ENCODE assay signal across 32 mouse cellular contexts in the genomic region with DNA sequence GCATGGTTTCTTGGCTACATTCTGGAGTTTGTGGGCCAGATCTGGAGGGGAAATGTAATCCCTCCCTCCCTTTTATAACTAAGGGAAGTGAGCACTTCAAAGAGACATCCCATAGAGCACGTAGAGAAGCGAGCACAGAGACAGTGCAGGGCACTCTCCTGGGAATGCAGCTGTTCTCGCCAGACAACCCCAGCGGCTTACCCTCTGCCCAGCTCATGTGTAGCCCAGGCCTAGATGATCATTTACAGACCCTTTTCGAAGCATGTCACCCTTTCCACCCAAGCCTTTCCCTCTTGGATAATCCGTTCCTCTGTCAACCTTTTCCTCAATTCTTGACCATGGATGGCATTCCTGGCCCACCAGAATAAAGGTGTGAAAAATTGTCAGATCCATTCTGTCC.
"Had no signal": no experiment of that assay in that cellular context is flagged by ENCODE, and none has a peak within 500 bp of the region (broad histone marks: within the 10 kb centered on the region; RNA-seq: fewer than 3 reads in every experiment).

No protein-coding gene starts in this region.

- H3K27ac ChIP-seq: limb, embryonic 10.5 days; limb, embryonic 12.5 days; limb, embryonic 13.5 days; limb, embryonic 15.5 days; liver, embryonic 12.5 days; liver, embryonic 13.5 days; liver, embryonic 14.5 days; liver, embryonic 15.5 days; lung, embryonic 15.5 days; macrophage; midbrain, embryonic 10.5 days; midbrain, embryonic 12.5 days; midbrain, embryonic 13.5 days; midbrain, embryonic 15.5 days; neural tube, embryonic 12.5 days had no signal

- ATAC-seq: liver, embryonic 12.5 days; liver, postnatal 0 days; lung, postnatal 0 days; midbrain, embryonic 13.5 days; midbrain, embryonic 15.5 days; midbrain, embryonic 16.5 days had no signal

- H3K4me3 ChIP-seq: limb, embryonic 10.5 days; limb, embryonic 12.5 days; limb, embryonic 13.5 days; limb, embryonic 15.5 days; liver, embryonic 12.5 days; liver, embryonic 13.5 days; liver, embryonic 15.5 days; lung, embryonic 15.5 days; megakaryocyte, embryonic 14.5 days; midbrain, embryonic 10.5 days; midbrain, embryonic 12.5 days; midbrain, embryonic 13.5 days; midbrain, embryonic 15.5 days; myocyte; neural tube, embryonic 12.5 days had no signal

- H3K9me3 ChIP-seq: limb, embryonic 10.5 days; limb, embryonic 13.5 days; limb, embryonic 15.5 days; liver, embryonic 12.5 days; liver, embryonic 13.5 days; liver, embryonic 15.5 days; lung, embryonic 15.5 days; midbrain, embryonic 10.5 days; midbrain, embryonic 12.5 days; midbrain, embryonic 13.5 days; midbrain, embryonic 15.5 days; neural tube, embryonic 12.5 days had no signal

- H3K4me2 ChIP-seq: limb, embryonic 12.5 days; limb, embryonic 13.5 days; limb, embryonic 15.5 days; liver, embryonic 11.5 days; liver, embryonic 12.5 days; liver, embryonic 13.5 days; liver, embryonic 15.5 days; lung, embryonic 14.5 days; lung, embryonic 15.5 days; midbrain, embryonic 11.5 days; midbrain, embryonic 12.5 days; midbrain, embryonic 13.5 days; midbrain, embryonic 15.5 days; neural tube, embryonic 12.5 days had no signal

- H3K4me1 ChIP-seq: limb, embryonic 10.5 days; limb, embryonic 12.5 days; limb, embryonic 13.5 days; limb, embryonic 15.5 days; liver, embryonic 12.5 days; liver, embryonic 13.5 days; liver, embryonic 15.5 days; megakaryocyte, embryonic 14.5 days; midbrain, embryonic 10.5 days; midbrain, embryonic 12.5 days; midbrain, embryonic 13.5 days; midbrain, embryonic 15.5 days; neural tube, embryonic 12.5 days had no signal

- H3K9ac ChIP-seq: limb, embryonic 12.5 days; limb, embryonic 13.5 days; limb, embryonic 15.5 days; liver, embryonic 12.5 days; liver, embryonic 13.5 days; liver, embryonic 14.5 days; liver, embryonic 15.5 days; liver, postnatal 0 days; lung, embryonic 14.5 days; lung, embryonic 15.5 days; midbrain, embryonic 12.5 days; midbrain, embryonic 13.5 days; midbrain, embryonic 15.5 days; neural tube, embryonic 12.5 days had no signal

- H3K27me3 ChIP-seq: limb, embryonic 12.5 days; limb, embryonic 13.5 days; limb, embryonic 15.5 days; liver, embryonic 12.5 days; liver, embryonic 13.5 days; liver, embryonic 15.5 days; lung, embryonic 15.5 days; midbrain, embryonic 12.5 days; midbrain, embryonic 13.5 days; midbrain, embryonic 15.5 days; neural tube, embryonic 12.5 days had no signal

- DNase-seq: left cerebral cortex, postnatal 4 days; liver; liver, embryonic 13.5 days; liver, postnatal 0 days; lung, adult 18-20 months; lung, adult 2 months; lung, embryonic 14.5 days; lung, postnatal 10 days; lung, postnatal 14 days; lung, postnatal 36 days; lung, postnatal 4 days; midbrain, embryonic 14.5 days had no signal

- H3K36me3 ChIP-seq: limb, embryonic 10.5 days; limb, embryonic 12.5 days; limb, embryonic 13.5 days; limb, embryonic 15.5 days; liver, embryonic 12.5 days; liver, embryonic 13.5 days; liver, embryonic 15.5 days; lung, embryonic 15.5 days; midbrain, embryonic 10.5 days; midbrain, embryonic 12.5 days; midbrain, embryonic 13.5 days; midbrain, embryonic 15.5 days; neural tube, embryonic 12.5 days had no signal
